Mouse (Mus musculus): Measurements from ENCODE around the gene Zfp213.
A peak's percentile ranks its signal among the peaks of the same experiment; 100 is the strongest.
"Not testable (repeated sequence)": the region's sequence is repeated elsewhere in the genome, so short reads cannot be mapped to it uniquely, and the experiment has no call there.

Gene Zfp213

GRCm38 (mm10) chr17:23543983-23544382, 20.1 kb downstream of the Zfp213 start:
- no peak for DNase-seq (ENCODE audit: low spot score)

- DNase-seq (ENCODE audit: low spot score): no peak
These were observed 20.7 kb downstream of the Zfp213 start for GRCm38 (mm10) chr17:23543325-23543724.

- DNase-seq (ENCODE audit: low spot score): no peak
These were observed 21.2 kb downstream of the Zfp213 start for GRCm38 (mm10) chr17:23542835-23543234.

- no peak for DNase-seq (ENCODE audit: low spot score)
These were observed 21.9 kb downstream of the Zfp213 start for GRCm38 (mm10) chr17:23542004-23542720.

GRCm38 (mm10) chr17:23540605-23541475, 23.2 kb downstream of the Zfp213 start:
- DNase-seq (ENCODE audit: low spot score): no peak

GRCm38 (mm10) chr17:23540106-23540505, 23.9 kb downstream of the Zfp213 start:
- DNase-seq (ENCODE audit: low spot score): no peak

- no peak for DNase-seq (ENCODE audit: low spot score)
These were observed 24.4 kb downstream of the Zfp213 start for GRCm38 (mm10) chr17:23539608-23540007.

- peak; percentile 25 for DNase-seq (ENCODE audit: low spot score)
These were observed 25.6 kb downstream of the Zfp213 start for GRCm38 (mm10) chr17:23538299-23539015.

- DNase-seq (ENCODE audit: low spot score): peak; percentile 27
These were observed 26.3 kb downstream of the Zfp213 start for GRCm38 (mm10) chr17:23537554-23538255.

- DNase-seq (ENCODE audit: low spot score): not testable (repeated sequence)
These were observed 28.8 kb downstream of the Zfp213 start for GRCm38 (mm10) chr17:23535046-23535788.

GRCm38 (mm10) chr17:23533591-23534490, 30.2 kb downstream of the Zfp213 start:
- not testable (repeated sequence) for DNase-seq (ENCODE audit: low spot score)

- not testable (repeated sequence) for DNase-seq (ENCODE audit: low spot score)
These were observed 32.6 kb downstream of the Zfp213 start for GRCm38 (mm10) chr17:23531408-23531807.

- not testable (repeated sequence) for DNase-seq (ENCODE audit: low spot score)
These were observed 40.9 kb downstream of the Zfp213 start for GRCm38 (mm10) chr17:23522941-23523732.

- no peak for DNase-seq (ENCODE audit: low spot score)
These were observed 45.2 kb downstream of the Zfp213 start for GRCm38 (mm10) chr17:23518701-23519423.
